Mouse (Mus musculus) mature B cell (primary cell): ENCODE results near the gene Maf.

Source experiments
- in situ Hi-C: fragments of 300-500 bp; cut with MboI; formaldehyde crosslinking; loops from 2 replicates; pipeline ENCODE4 v1.14.3; 2019

The Maf gene

DNA sequence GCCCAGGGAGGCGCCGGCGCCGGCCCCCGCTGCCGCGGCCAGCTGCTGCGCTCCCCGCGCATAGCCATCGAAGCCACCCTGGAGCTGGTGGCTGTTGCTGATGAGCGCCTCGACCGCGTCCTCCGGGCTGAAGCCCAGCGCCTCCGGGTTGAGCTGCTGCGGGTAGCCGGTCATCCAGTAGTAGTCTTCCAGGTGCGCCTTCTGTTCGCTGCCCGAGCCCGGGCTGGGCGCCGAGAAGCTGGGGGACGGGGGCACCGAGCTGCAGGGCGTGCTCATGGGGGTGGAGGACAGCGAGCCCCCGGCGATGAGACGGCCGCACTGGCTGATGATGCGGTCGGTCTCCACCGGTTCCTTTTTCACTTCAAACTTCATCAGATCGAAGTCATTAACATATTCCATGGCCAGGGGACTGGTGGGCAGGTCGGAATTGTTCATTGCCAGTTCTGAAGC lies 1.2 kb downstream of the Maf start:
- in situ Hi-C loops = loop anchor here (10.0 to 25.0 kb wide), 2 partner anchors 292 to 894 kb away; no protein-coding TSS in a partner anchor

DNA sequence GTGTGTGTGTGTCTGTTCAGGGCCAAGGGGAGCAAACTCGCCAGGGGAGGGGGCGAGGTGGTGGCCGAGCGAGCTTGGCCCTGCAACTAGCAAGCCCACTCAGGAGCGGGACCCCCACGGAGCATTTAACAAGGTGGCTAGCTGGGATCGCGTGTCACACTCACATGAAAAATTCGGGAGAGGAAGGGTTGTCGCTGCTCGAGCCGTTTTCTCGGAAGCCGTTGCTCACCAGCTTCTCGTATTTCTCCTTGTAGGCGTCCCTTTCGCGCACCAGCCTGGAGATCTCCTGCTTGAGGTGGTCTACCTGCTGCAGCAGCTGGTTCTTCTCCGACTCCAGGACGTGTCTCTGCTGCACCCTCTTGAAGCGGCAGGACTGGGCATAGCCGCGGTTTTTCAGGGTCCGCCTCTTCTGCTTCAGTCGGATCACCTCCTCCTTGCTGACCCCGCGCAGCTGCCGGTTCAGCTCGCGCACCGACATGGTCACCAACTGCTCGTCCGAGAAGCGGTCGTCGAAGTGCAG lies 1.9 kb downstream of the Maf start:
- in situ Hi-C loops = loop anchor here (10.0 to 25.0 kb wide), 2 partner anchors 291 to 893 kb away; no protein-coding TSS in a partner anchor

DNA sequence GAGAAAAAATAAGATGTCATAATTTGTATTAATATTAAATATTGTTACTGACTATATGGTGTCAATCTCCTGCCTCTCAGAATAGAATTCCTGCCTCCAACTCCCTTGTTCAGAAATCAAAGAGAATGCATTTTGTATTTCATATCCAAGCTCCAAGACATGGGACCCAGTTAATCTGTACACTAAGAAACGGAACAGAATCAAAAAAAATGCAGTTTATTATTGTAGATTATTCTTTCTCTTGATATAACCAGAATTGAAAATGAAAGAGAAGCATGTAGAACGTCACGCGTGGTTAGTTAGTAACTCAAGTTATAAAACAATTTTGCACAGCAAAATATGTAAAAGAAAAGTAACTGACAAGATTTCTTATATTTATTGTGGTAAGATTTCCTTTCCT lies 4.5 kb downstream of the Maf start:
- in situ Hi-C loops = loop anchor here (10.0 to 25.0 kb wide), 2 partner anchors 288 to 891 kb away; no protein-coding TSS in a partner anchor

DNA sequence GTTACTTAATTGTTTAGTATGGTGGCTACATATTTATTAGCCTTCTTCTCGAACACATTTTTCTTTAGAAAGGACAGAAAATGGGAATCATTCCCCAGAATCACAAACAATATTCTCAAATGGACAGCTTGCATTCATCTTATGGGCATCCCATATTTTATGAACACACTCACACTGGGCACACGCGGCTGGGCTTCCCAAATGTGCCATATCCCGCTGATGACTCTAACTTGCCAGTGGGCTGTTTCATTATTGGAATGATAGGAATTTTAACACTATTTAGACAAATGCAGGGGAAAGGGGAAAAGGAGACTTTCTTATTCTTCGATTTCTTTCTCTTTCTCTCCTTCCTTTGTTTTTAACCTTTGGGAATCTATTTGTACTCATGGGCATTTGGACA lies 6.6 kb downstream of the Maf start:
- in situ Hi-C loops = loop anchor here (10.0 to 25.0 kb wide), 2 partner anchors 286 to 889 kb away; no protein-coding TSS in a partner anchor

DNA sequence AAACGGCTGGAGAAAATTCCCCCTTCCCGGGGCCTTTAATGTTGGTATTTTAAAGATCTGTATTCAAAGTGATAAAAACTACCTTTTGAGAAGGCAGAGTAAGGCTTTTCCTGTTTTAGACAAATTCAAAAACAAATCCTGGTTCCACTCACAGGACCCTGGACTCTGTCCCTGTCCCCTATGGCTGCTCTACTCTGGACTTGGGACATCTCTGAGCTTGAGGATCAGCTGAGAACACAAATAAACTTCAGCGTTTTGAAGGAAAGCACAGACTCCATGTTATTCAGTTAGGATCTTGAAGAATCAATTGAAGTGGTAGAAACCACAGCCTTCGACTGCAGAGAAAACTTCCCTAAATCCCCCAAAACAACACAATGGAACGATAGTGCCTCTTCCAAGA lies 8.4 kb downstream of the Maf start:
- in situ Hi-C loops = no loop called here

DNA sequence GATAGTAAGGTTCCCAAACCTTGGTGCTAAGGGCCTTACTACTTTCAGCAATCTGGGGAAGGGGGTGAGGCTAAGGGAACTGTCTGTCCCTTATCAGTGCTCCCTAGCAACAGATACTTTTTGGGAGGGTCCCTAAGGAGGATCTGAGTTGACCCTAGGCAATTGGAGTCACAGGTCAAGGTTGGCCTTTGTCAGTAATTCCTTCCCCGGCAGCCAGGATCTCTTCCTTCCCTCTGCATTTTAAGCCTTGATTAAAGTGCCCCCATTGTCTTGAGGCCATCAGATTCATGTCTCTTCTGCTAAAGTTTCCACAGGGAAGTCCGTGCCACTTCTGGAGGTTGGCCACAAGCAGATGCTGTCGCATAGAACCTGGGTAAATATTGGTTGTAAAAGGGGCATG lies 10.2 kb downstream of the Maf start:
- in situ Hi-C loops = no loop called here

DNA sequence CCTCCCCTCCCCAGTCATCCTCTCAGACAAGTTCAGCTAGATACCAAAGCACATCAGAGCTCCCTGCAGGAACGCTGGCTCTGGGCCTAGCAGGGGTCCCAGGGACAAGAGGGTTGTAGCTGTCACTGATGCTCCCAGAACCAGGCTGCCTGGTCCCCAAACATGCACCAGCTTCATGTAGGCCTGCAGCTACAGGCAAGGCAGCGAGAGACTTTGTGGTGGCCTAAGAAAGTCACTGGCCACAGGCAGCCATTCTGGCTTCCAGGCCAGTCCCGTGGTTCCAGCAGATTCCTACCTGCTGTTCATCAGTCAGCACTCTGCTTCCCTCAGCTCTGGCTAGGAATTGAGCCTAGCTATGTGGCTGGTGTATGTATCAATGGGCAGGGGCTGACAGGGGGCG lies 10.9 kb downstream of the Maf start:
- in situ Hi-C loops = no loop called here

DNA sequence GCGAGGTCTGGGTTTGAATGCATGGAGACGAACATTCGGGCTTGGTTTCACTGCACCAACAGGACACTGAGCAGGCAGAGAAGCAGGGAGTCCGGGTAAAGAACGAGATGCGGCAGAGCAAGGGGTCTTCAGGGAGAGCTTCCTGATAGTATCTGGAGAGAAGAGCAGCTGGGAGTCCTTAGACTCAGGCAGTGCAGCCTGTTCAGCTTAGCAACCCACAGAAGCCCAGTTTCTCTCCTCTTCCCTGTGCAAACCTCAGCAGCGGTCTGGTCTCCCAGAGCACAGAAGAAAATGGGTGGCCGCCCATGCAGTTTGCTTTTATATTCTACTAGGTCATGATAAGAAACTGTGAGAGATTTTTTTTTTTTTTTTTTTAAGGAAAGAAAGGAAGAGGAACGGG lies 20.2 kb downstream of the Maf start:
- in situ Hi-C loops = no loop called here

DNA sequence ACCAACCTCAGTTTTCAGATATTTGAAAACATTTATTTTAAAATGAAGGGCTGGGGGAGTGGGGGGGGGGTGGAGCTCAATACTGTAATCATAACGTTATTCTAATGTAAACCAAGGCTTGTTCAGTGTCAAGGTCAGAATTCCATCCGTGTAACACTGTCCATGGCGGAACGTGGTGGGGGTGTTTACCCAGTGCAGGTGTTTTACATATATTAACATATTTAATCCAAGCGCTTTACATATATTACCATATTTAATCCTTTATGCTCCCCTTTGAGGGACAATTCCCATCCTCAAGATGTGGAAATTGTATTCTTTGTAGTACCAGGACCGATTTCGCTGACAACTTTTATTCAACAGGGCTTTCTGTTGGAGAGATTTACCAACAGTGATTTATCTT lies 24.3 kb downstream of the Maf start:
- in situ Hi-C loops = no loop called here

DNA sequence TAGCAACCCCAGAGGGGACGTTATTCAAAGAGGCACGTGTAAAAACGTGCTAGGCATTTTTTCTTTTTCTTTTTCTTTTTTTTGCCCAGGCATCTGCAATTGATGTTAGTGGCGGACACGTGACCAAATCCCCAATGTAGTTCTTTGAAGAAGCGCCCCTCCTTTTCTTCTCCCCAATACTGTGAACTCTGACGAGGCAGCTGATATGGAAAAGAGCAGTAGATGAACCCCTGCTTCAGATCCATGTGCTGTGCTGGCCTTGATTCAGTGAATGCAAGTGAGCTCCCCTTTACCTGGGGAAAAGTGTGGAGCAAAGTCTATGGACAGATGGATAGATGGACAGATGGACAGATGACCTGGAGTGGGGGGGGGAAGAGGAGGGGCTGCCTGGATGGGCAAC lies 28.1 kb downstream of the Maf start:
- in situ Hi-C loops = no loop called here

DNA sequence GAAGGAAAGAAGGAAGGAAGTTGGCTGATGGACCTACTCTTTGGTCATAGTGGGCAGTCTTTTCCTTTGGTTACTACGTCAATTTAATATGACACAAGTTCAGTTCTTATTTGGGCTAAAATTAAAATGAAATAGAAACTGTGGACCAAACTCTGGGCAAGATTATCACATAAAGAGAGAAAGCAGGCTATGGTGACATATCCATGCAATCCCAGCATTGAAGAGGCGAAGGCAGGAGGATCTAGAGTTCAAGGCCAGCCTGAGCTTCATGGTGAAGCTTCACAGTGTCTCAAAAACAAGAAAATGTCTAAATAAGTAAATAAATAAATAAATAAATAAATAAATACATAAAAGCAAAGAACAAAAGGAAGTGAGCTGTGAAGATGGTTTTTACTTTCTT lies 42.7 kb downstream of the Maf start:
- in situ Hi-C loops = no loop called here

DNA sequence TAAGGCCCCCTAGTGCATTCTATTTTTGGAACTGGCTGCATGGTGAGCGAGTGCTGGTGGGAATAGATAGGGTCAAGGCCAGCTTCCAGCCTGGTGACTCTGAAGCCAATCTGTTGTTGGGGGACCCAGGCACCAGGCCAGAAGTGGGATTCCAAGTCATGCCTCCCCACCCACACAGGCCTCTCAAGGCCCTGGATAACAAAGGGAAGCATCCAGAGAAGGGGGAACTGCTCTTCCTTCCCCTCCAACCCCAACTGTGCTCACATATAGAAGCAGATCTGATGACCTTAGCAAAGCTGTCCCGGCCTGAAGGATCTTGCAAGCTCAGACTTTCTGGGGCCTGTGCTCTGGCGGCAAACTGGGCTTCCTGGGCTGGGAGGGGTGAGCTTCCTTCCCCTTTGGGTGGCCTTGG lies 57.5 kb downstream of the Maf start:
- in situ Hi-C loops = no loop called here

DNA sequence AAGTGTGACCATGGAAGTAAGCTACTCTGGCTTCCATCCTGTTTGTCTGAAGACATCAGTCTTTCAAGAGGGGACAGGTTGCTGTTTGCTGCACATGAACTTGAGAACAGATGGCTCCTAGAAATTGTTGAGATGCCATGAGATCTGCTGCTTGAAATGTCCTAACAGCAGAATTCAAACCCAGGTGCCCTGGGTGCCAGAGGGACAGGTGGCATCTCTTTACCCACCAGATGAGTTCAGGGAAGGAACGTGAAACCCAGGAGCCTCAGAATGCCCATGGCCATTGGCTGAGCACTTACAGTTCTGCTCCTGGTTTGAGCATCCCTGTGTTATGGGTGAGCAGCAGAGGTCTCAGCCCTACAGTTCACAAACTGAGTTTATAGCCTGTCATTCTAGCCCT lies 62.5 kb downstream of the Maf start:
- in situ Hi-C loops = no loop called here

DNA sequence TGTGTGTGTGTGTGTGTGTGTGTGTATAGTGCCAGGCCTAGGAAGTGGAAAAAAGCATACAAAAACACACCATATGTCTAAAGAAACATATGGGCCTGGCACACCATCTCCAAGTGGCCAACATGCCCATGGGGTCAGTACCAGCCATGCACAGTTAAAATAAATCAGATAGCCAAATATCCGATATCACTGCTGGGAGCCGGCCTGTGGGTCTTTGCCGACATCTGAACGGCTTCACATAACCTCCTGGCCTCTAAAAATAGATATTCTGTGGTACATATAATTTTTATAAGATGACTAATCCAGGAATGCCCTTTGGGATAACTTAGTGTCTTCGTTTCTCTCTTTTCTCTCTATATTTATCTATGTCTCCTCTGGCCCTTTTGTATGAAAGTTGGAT lies 65.7 kb downstream of the Maf start:
- in situ Hi-C loops = no loop called here

DNA sequence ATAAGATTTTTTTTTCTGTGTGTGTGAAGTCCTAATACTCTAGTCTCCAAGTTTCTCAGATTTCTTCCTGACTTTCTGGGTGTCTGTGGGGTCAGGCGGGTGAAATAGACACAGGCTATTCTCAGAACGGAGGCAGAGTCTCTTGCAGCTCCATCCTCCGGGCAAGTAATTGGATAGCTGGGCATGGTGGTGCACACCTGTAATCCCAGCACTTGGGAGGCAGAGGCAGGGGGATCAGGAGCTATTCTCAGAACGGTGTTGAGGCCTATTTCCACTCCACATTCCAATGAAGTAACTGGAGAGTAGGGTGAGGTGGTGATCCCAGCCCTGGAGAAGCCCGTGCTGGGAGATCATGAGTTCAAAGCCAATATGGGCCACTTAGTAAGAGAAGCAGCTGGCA lies 67.6 kb downstream of the Maf start:
- in situ Hi-C loops = no loop called here

DNA sequence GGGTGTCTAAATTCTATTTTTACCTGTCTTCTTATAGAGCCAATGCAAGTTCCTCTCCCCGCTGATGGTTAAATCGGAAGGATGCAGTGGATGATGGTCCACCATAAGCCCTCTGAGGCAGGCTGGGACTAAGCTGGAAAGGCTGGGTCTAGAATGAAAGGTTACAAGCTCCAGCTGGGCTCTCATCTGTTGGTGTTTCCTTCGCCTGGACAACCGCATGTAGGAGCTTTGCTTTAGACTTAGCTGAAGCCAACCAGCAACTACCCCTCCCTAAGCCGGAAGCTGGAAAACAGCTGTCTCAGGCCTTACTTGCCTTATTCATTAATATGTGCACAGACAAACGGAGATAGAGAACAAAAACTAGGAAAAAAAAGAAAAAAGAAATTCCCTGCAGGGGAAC lies 70.8 kb downstream of the Maf start:
- in situ Hi-C loops = no loop called here
